Mouse (Mus musculus): Measurements from ENCODE around the gene Gli2. TPM values are rescaled to one million over a fixed set of nuclear protein-coding genes. Genes with fewer than 3 reads are reported as not detected.

Gli2 gene
- total and polyA plus RNA-seq, 3 experiments: 0.11 TPM; not detected in 2

DNA sequence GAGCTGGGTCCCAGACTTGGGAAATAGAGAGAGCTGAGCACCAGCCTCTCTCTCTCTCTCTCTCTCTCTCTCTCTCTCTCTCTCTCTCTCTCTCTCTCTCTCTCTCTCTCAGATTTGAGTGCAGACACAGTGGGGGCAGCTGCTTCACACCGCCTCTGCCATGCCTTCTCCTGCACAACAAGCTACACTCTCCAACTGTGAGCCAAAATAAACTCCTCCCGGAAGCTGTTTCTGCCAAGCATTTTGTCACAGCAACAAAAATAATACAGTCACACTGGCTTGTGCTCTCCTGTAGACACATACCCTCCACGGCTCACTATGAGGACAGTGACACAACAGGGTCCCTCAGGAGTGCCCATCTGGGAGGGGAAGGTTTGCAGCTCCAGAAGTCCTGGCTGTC lies 36.6 kb downstream of the Gli2 start:
- H3K4me1 ChIP-seq (ENCODE audit: insufficient read depth, low read depth, low read length): no peaks in the 10 kb centered on the region
- no peak for DNase-seq (ENCODE audit: low spot score)
- no peak for TF ChIP-seq GATA2 (IDR thresholded peaks at IDR 0.05; ENCODE audit: borderline replicate concordance, low read depth, low read length)
- no peak for TF ChIP-seq GATA1 (IDR thresholded peaks at IDR 0.05; ENCODE audit: borderline replicate concordance, low read length)
- TF ChIP-seq CTCF (IDR thresholded peaks at IDR 0.05; ENCODE audit: low read depth, low read length): no peak
- TF ChIP-seq POLR2AphosphoS5 (IDR thresholded peaks at IDR 0.05; ENCODE audit: insufficient replicate concordance, low read depth, low read length): no peak
- no peak for TF ChIP-seq TAL1 (conservative IDR thresholded peaks at IDR 0.05; ENCODE audit: low read depth, low read length)
- peaks cover 96% of the 10 kb centered on the region for H3K9me3 ChIP-seq (replicated peaks)
- ATAC-seq (ENCODE audit: extremely low read depth, insufficient number of reproducible peaks, low FRiP score, poor library complexity, severe bottlenecking): no peak
- H3K27me3 ChIP-seq (ENCODE audit: insufficient read depth, low read length): no peaks in the 10 kb centered on the region
- no peaks in the 10 kb centered on the region for H3K36me3 ChIP-seq (replicated peaks)
- H3K4me3 ChIP-seq (ENCODE audit: low read depth, low read length): no peak overlapping the region

- no peaks in the 10 kb centered on the region for H3K4me1 ChIP-seq (ENCODE audit: insufficient read depth, low read depth, low read length)
- H3K9me3 ChIP-seq (replicated peaks): peaks cover 96% of the 10 kb centered on the region
- TF ChIP-seq GATA2 (IDR thresholded peaks at IDR 0.05; ENCODE audit: borderline replicate concordance, low read depth, low read length) (no peak), GATA1 (IDR thresholded peaks at IDR 0.05; ENCODE audit: borderline replicate concordance, low read length) (no peak), POLR2AphosphoS5 (IDR thresholded peaks at IDR 0.05; ENCODE audit: insufficient replicate concordance, low read depth, low read length) (no peak), TAL1 (conservative IDR thresholded peaks at IDR 0.05; ENCODE audit: low read depth, low read length) (no peak), CTCF (IDR thresholded peaks at IDR 0.05; ENCODE audit: low read depth, low read length) (no peak)
- no peak for ATAC-seq (ENCODE audit: extremely low read depth, insufficient number of reproducible peaks, low FRiP score, poor library complexity, severe bottlenecking)
- H3K36me3 ChIP-seq (replicated peaks): no peaks in the 10 kb centered on the region
- no peak for DNase-seq (ENCODE audit: low spot score)
- no peak overlapping the region for H3K4me3 ChIP-seq (ENCODE audit: low read depth, low read length)
- no peaks in the 10 kb centered on the region for H3K27me3 ChIP-seq (ENCODE audit: insufficient read depth, low read length)
Measured at GRCm38 (mm10) chr1:119015108-119015507, 38.3 kb downstream of the Gli2 start.

GRCm38 (mm10) chr1:119008949-119009348 lies 44.5 kb downstream of the Gli2 start:
- H3K36me3 ChIP-seq (replicated peaks): no peaks in the 10 kb centered on the region
- ATAC-seq (ENCODE audit: extremely low read depth, insufficient number of reproducible peaks, low FRiP score, poor library complexity, severe bottlenecking) (no peak), DNase-seq (ENCODE audit: low spot score) (no peak)
- H3K4me1 ChIP-seq (ENCODE audit: insufficient read depth, low read depth, low read length): no peaks in the 10 kb centered on the region
- no peaks in the 10 kb centered on the region for H3K27me3 ChIP-seq (ENCODE audit: insufficient read depth, low read length)
- no peak overlapping the region for H3K4me3 ChIP-seq (ENCODE audit: low read depth, low read length)
- TF ChIP-seq TAL1 (conservative IDR thresholded peaks at IDR 0.05; ENCODE audit: low read depth, low read length) (no peak), GATA1 (IDR thresholded peaks at IDR 0.05; ENCODE audit: borderline replicate concordance, low read length) (no peak), CTCF (IDR thresholded peaks at IDR 0.05; ENCODE audit: low read depth, low read length) (no peak), POLR2AphosphoS5 (IDR thresholded peaks at IDR 0.05; ENCODE audit: insufficient replicate concordance, low read depth, low read length) (no peak), GATA2 (IDR thresholded peaks at IDR 0.05; ENCODE audit: borderline replicate concordance, low read depth, low read length) (no peak)
- H3K9me3 ChIP-seq (replicated peaks): peaks cover 91% of the 10 kb centered on the region

DNA sequence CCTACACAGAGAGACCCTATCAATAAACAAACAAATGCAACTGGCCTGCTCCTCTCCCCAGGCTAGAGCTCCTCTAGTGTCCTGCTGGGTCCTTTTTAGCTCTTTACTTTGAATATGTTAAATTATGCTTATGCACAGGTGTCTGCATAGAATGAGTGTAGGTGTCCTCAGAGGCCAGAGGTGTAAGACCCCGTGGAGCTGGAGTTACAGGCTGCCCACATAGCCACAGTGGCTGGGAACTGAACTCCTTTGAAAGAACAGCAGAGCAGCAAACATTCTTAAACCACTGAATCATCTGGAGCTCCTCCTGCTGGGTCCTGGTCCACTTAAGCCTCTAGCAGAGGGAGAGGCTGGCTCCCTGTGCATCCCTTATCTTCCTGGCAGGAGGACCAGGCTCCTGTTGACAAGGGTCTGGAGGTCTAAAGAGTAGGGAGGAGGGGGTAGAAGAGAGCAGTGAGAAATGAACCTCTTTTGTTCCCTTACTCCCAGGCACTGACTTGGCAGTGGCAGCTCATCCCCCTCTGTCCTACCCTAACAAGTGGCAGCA lies 49.5 kb downstream of the Gli2 start:
- no peak for DNase-seq (ENCODE audit: low spot score)
- H3K36me3 ChIP-seq (replicated peaks): no peaks in the 10 kb centered on the region
- ATAC-seq (ENCODE audit: extremely low read depth, insufficient number of reproducible peaks, low FRiP score, poor library complexity, severe bottlenecking): no peak
- H3K27me3 ChIP-seq (ENCODE audit: insufficient read depth, low read length): no peaks in the 10 kb centered on the region
- no peak overlapping the region for H3K4me3 ChIP-seq (ENCODE audit: low read depth, low read length)
- H3K4me1 ChIP-seq (ENCODE audit: insufficient read depth, low read depth, low read length): no peaks in the 10 kb centered on the region
- peaks cover 97% of the 10 kb centered on the region for H3K9me3 ChIP-seq (replicated peaks)
- TF ChIP-seq GATA2 (IDR thresholded peaks at IDR 0.05; ENCODE audit: borderline replicate concordance, low read depth, low read length) (no peak), POLR2AphosphoS5 (IDR thresholded peaks at IDR 0.05; ENCODE audit: insufficient replicate concordance, low read depth, low read length) (no peak), TAL1 (conservative IDR thresholded peaks at IDR 0.05; ENCODE audit: low read depth, low read length) (no peak), CTCF (IDR thresholded peaks at IDR 0.05; ENCODE audit: low read depth, low read length) (no peak), GATA1 (IDR thresholded peaks at IDR 0.05; ENCODE audit: borderline replicate concordance, low read length) (no peak)

GRCm38 (mm10) chr1:119001454-119002034 lies 51.9 kb downstream of the Gli2 start:
- no peaks in the 10 kb centered on the region for H3K27me3 ChIP-seq (ENCODE audit: insufficient read depth, low read length)
- ATAC-seq (ENCODE audit: extremely low read depth, insufficient number of reproducible peaks, low FRiP score, poor library complexity, severe bottlenecking) (no peak), DNase-seq (ENCODE audit: low spot score) (no peak)
- no peak for TF ChIP-seq CTCF (IDR thresholded peaks at IDR 0.05; ENCODE audit: low read depth, low read length)
- no peak for TF ChIP-seq GATA1 (IDR thresholded peaks at IDR 0.05; ENCODE audit: borderline replicate concordance, low read length)
- TF ChIP-seq TAL1 (conservative IDR thresholded peaks at IDR 0.05; ENCODE audit: low read depth, low read length): no peak
- no peak for TF ChIP-seq GATA2 (IDR thresholded peaks at IDR 0.05; ENCODE audit: borderline replicate concordance, low read depth, low read length)
- TF ChIP-seq POLR2AphosphoS5 (IDR thresholded peaks at IDR 0.05; ENCODE audit: insufficient replicate concordance, low read depth, low read length): no peak
- peaks cover 93% of the 10 kb centered on the region for H3K9me3 ChIP-seq (replicated peaks)
- H3K36me3 ChIP-seq (replicated peaks): no peaks in the 10 kb centered on the region
- no peak overlapping the region for H3K4me3 ChIP-seq (ENCODE audit: low read depth, low read length)
- no peaks in the 10 kb centered on the region for H3K4me1 ChIP-seq (ENCODE audit: insufficient read depth, low read depth, low read length)

GRCm38 (mm10) chr1:118994482-118995105 lies 58.8 kb downstream of the Gli2 start:
- no peaks in the 10 kb centered on the region for H3K27me3 ChIP-seq (ENCODE audit: insufficient read depth, low read length)
- no peaks in the 10 kb centered on the region for H3K4me1 ChIP-seq (ENCODE audit: insufficient read depth, low read depth, low read length)
- no peak for DNase-seq (ENCODE audit: low spot score)
- H3K4me3 ChIP-seq (ENCODE audit: low read depth, low read length): no peak overlapping the region
- H3K36me3 ChIP-seq (replicated peaks): no peaks in the 10 kb centered on the region
- H3K9me3 ChIP-seq (replicated peaks): peaks cover 78% of the 10 kb centered on the region
- ATAC-seq (ENCODE audit: extremely low read depth, insufficient number of reproducible peaks, low FRiP score, poor library complexity, severe bottlenecking): no peak
- TF ChIP-seq POLR2AphosphoS5 (IDR thresholded peaks at IDR 0.05; ENCODE audit: insufficient replicate concordance, low read depth, low read length) (no peak), GATA1 (IDR thresholded peaks at IDR 0.05; ENCODE audit: borderline replicate concordance, low read length) (no peak), GATA2 (IDR thresholded peaks at IDR 0.05; ENCODE audit: borderline replicate concordance, low read depth, low read length) (no peak), TAL1 (conservative IDR thresholded peaks at IDR 0.05; ENCODE audit: low read depth, low read length) (no peak), CTCF (IDR thresholded peaks at IDR 0.05; ENCODE audit: low read depth, low read length) (no peak)
